Mouse (Mus musculus): ENCODE data around the gene Srsf9. TPM values are rescaled to one million over a fixed set of nuclear protein-coding genes. Genes with fewer than 3 reads are reported as not detected.

Gene Srsf9
- total and polyA plus RNA-seq, 3 experiments = 80.0 to 170 TPM; not detected in 1

GRCm38 (mm10) chr5:115358872-115359271, 31.9 kb downstream of the Srsf9 start (continued):
- TF ChIP-seq ZC3H11A (IDR thresholded peaks at IDR 0.05; ENCODE audit: low read depth, low read length) = peak; percentile 58
- peak in 1 of 2 experiments; percentile 40; a peak in 1 of 4 replicates for TF ChIP-seq POLR2A (IDR thresholded peaks at IDR 0.05; ENCODE audit: control insufficient read depth in 1 of 2, insufficient read depth in 1 of 2, low read depth in 1 of 2, low read length in 2 of 2, poor library complexity in 1 of 2)
- TF ChIP-seq TBP (IDR thresholded peaks at IDR 0.05; ENCODE audit: low read depth, low read length) = no peak
- TF ChIP-seq RAD21 (IDR thresholded peaks at IDR 0.05; ENCODE audit: low read depth, low read length) = peak; percentile 71
- TF ChIP-seq MYC (IDR thresholded peaks at IDR 0.05; ENCODE audit: low read depth, low read length) = peak; percentile 65
- no peak for TF ChIP-seq MEF2A (IDR thresholded peaks at IDR 0.05; ENCODE audit: extremely low read depth, insufficient replicate concordance, low read depth, low read length, poor library complexity, severe bottlenecking)
- no peak; the same call in none of the 2 replicates for TF ChIP-seq MAX (IDR thresholded peaks at IDR 0.05; ENCODE audit: low read length)
- TF ChIP-seq ZKSCAN1 (IDR thresholded peaks at IDR 0.05; ENCODE audit: low read depth, low read length) = no peak
- TF ChIP-seq EP300 (IDR thresholded peaks at IDR 0.05; ENCODE audit: low read depth in 1 of 2, low read length in 2 of 2) = peak in 1 of 2 experiments; percentile 16; a peak in 1 of 4 replicates
- TF ChIP-seq CHD1 (IDR thresholded peaks at IDR 0.05; ENCODE audit: low read depth, low read length) = no peak
- no peak for TF ChIP-seq TAL1 (IDR thresholded peaks at IDR 0.05; ENCODE audit: low read length)

GRCm38 (mm10) chr5:115359438-115359837, 32.5 kb downstream of the Srsf9 start:
- no peak for TF ChIP-seq POLR2AphosphoS5 (IDR thresholded peaks at IDR 0.05; ENCODE audit: borderline replicate concordance, low read depth, low read length)
- no peak for TF ChIP-seq SMC3 (IDR thresholded peaks at IDR 0.05; ENCODE audit: low read depth, low read length)
- no peak for TF ChIP-seq MXI1 (IDR thresholded peaks at IDR 0.05; ENCODE audit: low read depth, low read length)
- TF ChIP-seq HCFC1 (IDR thresholded peaks at IDR 0.05; ENCODE audit: low read depth, low read length) = no peak
- TF ChIP-seq MYB (IDR thresholded peaks at IDR 0.05; ENCODE audit: low read depth, low read length) = no peak
- TF ChIP-seq ELF1 (IDR thresholded peaks at IDR 0.05; ENCODE audit: low read depth, low read length) = 0 out of 2 replicates have a peak, but pooled peaks have one; percentile 45
- TF ChIP-seq NRF1 (IDR thresholded peaks at IDR 0.05; ENCODE audit: insufficient read depth, low read depth, low read length, poor library complexity, severe bottlenecking) = no peak
- no peak for TF ChIP-seq NELFE (IDR thresholded peaks at IDR 0.05; ENCODE audit: low read depth, low read length)
- 0 out of 2 replicates have a peak, but pooled peaks have one; percentile 11 for TF ChIP-seq ETS1 (IDR thresholded peaks at IDR 0.05; ENCODE audit: low read depth, low read length)
- no peak for TF ChIP-seq ZMIZ1 (IDR thresholded peaks at IDR 0.05; ENCODE audit: low read depth, low read length)
- Histone ChIP-seq H3K9ac (ENCODE audit: control insufficient read depth, low read depth, low read length, poor library complexity, severe bottlenecking) (peak overlapping the region; percentile 63), H3K4me3 (ENCODE audit: control insufficient read depth in 1 of 2, insufficient read depth in 1 of 2, low read depth in 2 of 2, low read length in 2 of 2) (peak overlapping the region; percentile 52 to 74)

More at GRCm38 (mm10) chr5:115359438-115359837, 32.5 kb downstream of the Srsf9 start:
- peak; percentile 79 for DNase-seq (ENCODE audit: low read depth, low spot score)
- H3K9me3 ChIP-seq (replicated peaks; ENCODE audit: insufficient read depth, low read length) = no peaks in the 10 kb centered on the region
- H3K79me2 ChIP-seq (ENCODE audit: control insufficient read depth, insufficient read depth, low read length, poor library complexity) = peaks cover 2% of the 10 kb centered on the region; the same call in 1 of the 2 replicates
- H3K36me3 ChIP-seq (ENCODE audit: control insufficient read depth in 1 of 2, insufficient read depth in 2 of 2, low read length in 2 of 2) = peaks cover 0 to 5% of the 10 kb centered on the region in 2 experiments; a peak in 2 of 4 replicates
- peaks cover 2 to 7% of the 10 kb centered on the region in 2 experiments; a peak in 3 of 4 replicates for H3K4me1 ChIP-seq (ENCODE audit: control insufficient read depth in 1 of 2, insufficient read depth in 2 of 2, low read length in 2 of 2)
- peak overlapping the region; percentile 21 for H3K27ac ChIP-seq (ENCODE audit: control insufficient read depth, low read depth, low read length)
- no peaks in the 10 kb centered on the region for H3K27me3 ChIP-seq (ENCODE audit: control insufficient read depth in 1 of 2, insufficient read depth in 2 of 2, low read length in 2 of 2)
